Mouse (Mus musculus): ENCODE results near the gene Plac1. TPM values are rescaled to one million over a fixed set of nuclear protein-coding genes. Genes with fewer than 3 reads are reported as not detected.
A peak's percentile ranks its signal among the peaks of the same experiment; 100 is the strongest.

Plac1 gene
- total RNA-seq, 2 experiments from 2014 or later = 1.1 to 1.4 TPM

DNA sequence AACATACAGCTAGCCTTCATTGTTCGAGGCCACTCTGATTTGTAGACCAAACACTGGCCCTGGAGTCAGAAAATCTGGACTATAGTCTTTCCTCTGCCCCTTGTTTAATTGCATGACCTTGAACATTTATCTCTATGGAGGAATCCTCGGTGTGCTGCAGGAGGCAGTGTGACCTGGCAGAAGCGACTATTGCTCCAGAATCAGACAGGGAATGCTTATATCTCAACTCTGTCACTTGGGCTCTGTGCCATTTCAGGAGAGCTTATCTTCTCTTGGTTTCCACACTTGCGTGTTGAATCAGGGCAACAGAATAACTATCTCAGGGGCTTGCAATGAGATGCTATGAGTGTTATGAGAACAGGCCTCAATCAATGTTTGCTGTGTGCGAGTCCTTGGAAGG lies 38.3 kb downstream of the Plac1 start:
- no peak for DNase-seq (ENCODE audit: low spot score in 2 of 2)

DNA sequence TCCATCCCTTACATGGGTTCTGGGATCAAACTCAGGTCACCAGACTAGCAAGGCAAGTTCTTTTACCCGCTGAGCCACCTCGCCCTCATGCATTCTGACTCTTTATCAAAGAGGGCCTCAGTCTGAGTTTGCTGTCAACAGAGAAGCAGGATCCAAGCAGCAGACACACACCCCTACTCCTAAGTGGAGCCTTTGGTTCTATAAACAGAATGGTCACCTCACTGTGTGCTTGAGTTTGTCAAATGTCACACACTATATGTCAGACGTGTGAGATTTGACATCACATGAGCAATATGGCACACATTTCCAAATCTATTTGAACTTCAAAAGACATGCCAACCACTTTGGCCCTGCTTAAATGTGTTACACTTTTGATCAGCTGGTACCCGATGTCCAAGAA lies 42.2 kb downstream of the Plac1 start:
- DNase-seq (ENCODE audit: low spot score in 2 of 2) = no peak

DNA sequence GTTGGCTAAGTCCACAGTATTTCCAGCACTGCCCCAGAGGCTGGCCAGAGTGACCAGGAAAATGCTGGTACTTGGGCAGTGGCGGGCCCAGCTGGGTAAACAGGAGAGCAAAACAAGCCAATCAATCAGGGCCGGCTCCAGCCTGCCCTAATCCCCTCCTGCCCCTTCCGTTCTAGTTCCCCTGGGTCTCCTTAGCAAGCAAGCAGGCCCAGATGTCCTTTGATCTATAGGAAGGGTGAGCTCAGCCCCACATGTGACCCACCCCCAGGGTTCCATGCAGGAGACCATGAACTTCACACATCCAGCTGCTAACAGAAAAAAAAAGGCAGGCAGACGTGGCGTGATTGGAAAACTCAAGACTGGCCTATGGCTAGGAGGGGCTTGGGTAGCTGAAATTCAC lies 43.5 kb downstream of the Plac1 start:
- DNase-seq (ENCODE audit: low spot score in 2 of 2) = no peak

DNA sequence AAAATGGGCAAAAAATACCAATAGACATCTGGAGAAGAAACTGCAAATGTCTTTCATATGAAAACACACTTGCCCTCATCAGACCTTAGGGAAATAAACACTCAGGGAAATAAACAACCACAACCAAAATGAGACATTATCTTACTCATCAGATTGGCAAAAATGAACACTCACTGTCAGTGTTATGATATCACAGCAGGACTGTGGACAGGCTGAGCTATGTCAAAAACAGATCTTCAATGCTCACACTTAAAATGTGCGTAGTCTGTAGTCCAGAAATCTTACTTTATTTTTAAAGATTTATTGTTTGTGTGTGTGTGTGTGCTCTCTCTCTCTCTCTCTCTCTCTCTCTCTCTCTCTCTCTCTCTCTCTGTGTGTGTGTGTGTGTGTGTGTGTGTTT lies 51.2 kb downstream of the Plac1 start:
- no peak for DNase-seq (ENCODE audit: low spot score in 2 of 2)

- DNase-seq (ENCODE audit: low spot score in 2 of 2) = no peak
These were observed 60.1 kb downstream of the Plac1 start for GRCm38 (mm10) chrX:53179801-53180200.

DNA sequence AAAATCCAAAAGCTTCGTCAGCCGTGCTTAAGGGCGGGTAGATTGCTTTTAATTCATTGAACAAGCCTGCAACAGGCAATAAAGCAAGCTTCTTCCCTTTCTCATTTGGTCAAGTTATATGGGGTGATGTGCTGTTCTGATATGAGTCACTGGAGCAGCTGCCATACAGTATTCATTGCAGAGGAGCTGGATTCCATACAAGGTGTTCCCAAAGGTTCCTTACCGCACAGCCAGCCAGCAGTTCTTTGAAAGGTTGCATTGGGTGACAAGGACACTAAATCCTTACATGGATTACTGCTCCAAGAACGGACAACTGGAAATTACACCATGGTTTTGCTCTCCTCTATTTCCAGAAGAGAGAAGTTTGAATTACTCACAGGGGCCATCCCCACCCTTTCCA lies 63.6 kb downstream of the Plac1 start:
- no peak for DNase-seq (ENCODE audit: low spot score in 2 of 2)

- DNase-seq (ENCODE audit: low spot score in 2 of 2) = no peak
These were observed 71.3 kb downstream of the Plac1 start for GRCm38 (mm10) chrX:53168623-53169022.

DNA sequence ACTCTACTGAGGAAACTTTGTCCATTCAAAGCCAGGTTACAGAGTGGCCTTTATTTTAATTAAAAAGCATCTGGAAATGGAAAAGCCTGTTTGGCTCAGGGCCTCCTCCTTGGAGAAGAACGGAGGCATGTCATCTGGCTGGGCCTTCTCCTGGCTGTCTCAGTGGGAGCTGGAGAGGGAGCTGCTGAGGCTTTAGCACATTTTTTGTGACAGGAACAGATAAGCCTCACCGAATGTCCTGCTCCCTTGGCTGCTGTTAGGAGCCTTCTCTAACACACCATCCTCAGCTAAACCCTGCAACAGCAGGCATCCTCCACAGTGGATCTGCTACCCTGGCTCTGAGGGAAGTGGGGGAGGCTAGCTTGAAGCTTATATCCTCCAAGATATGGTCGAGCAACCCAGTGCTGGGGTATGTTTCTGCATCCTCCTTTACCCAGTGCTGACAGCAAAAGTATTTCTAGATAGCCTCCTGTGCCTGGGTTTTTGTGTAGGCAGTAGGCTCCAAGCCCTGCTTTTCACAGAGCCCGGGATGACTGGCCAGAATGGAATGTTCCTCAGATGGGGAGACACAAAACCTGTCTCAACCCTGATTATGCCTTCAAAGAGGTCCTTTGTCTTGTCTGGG lies 72.9 kb downstream of the Plac1 start:
- DNase-seq (ENCODE audit: low spot score in 2 of 2) = peak in 1 of 2 experiments; percentile 24

DNA sequence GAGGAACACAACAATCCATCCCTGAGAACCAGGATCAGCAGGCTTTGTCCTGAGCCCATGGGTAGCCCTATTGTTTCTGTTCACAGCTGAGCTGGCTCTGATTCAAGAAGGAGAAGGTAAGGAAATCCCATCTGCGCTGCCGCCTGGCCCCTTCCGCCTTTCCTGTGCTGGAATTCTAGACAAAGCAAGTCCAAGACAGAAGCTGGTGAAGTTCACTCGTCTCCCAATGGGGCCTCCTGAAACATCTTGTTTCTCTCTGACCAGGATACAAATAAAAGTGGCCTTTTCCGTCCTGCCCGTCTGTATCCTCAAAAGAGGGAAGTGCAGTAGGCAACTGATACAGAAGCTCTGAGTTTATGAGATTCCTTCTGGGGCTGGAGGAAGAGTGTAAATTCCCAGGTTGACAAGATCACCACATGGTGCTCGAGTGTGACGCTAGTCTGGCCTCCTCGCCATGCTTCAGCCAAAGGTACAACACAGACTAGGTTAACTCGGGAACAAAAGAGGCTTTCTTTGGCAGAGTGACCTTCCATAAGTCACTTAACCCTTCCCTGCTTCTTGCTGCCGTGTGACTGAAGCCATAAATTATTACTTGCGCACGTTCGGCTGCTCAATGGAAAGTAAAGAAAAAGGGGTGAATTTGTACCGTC lies 73.5 kb downstream of the Plac1 start:
- peak in 1 of 2 experiments; percentile 7 for DNase-seq (ENCODE audit: low spot score in 2 of 2)

GRCm38 (mm10) chrX:53162589-53162988 lies 77.3 kb downstream of the Plac1 start:
- no peak for DNase-seq (ENCODE audit: low spot score in 2 of 2)

DNA sequence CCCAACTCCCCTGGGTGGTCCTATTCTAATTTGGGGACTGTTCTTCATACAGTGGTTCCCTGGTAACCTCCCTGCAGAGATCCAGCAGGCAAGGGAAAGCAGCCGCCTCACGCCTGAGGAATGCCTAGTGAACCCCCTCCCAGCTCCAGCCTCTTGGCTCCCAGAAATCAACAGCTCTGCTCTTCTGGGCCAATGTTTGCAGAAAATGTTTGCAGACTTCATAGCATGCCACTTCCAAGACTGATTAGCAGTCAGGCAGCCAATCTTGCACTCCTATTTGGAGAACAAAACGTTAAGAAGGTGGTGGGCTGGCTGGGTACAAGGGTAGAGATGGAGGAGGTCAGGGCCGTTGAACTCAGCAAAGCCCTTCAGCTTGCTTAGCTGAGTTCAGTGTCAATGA lies 78.3 kb downstream of the Plac1 start:
- peak in 1 of 2 experiments; percentile 8 for DNase-seq (ENCODE audit: low spot score in 2 of 2)

DNA sequence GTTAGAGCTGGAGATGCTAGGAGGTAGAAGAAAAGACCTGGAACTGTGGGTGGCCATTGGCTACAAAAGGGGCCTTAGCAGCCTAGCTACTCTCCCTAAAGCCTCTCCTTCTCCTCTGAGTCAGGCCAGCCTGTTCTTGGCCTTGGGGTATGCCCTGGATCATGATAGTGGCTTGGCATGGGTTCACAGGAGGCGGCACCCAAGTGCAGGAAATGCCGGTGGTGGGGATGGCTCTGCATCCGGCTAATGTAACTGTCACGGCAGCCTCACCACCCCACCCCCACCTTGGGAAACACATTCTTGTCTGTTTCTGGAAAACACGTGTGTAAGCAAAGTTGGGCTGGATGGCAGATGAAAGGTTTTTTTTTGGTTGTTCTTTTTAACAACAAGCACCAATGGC lies 78.8 kb downstream of the Plac1 start:
- peak in 1 of 2 experiments; percentile 14 for DNase-seq (ENCODE audit: low spot score in 2 of 2)

GRCm38 (mm10) chrX:53148039-53148438 lies 91.9 kb downstream of the Plac1 start:
- DNase-seq (ENCODE audit: low spot score in 2 of 2) = no peak

DNA sequence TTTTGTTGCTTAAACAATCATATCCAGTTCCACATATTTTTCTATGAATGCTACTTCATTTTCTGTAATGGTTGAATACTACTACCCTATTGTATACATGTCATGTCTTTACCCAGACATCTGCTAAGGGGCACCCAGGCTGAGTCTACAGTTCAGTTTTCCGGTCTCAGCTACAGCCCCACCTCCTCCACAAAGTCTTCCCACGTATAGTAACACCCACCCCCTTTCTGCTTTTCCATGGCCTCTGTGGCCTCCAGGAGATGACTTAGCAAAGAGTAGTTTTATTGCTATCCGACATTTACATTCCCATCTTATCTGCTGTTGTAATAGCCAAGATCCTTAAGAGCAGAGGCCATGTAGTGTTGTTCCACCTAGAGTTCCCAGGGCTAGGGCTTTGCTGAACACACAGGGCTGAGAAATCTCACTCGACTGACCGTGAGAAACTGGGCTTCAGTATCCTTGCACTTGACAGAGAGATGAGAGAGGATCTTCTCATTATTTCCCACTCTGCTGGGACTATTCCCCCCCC lies 93.5 kb downstream of the Plac1 start:
- DNase-seq (ENCODE audit: low spot score in 2 of 2) = no peak

DNA sequence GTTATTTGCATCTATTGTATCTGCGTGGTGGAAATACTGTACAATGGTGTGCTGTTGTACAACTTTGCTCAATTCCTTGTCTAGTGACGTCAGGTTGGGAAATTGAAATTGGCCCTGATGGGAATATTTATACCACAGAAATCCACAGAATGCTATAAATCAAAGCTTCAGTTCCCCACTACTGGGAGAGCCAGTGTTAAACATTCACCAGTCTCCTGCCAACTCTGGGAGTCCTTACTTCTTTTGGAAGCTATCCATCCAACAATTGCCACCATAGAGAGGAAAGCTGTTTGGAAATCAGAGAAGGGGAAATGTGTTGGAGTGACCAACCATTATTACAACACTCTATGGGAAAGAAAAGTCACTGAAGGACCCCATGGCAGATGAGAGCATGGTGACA lies 100.3 kb downstream of the Plac1 start:
- no peak for DNase-seq (ENCODE audit: low spot score in 2 of 2)

- peak in 1 of 2 experiments; percentile 46 for DNase-seq (ENCODE audit: low spot score in 2 of 2)
These were observed 102.8 kb downstream of the Plac1 start for GRCm38 (mm10) chrX:53137066-53137465.

GRCm38 (mm10) chrX:53129501-53129900 lies 110.4 kb downstream of the Plac1 start:
- DNase-seq (ENCODE audit: low spot score in 2 of 2) = no peak

- peak in 1 of 2 experiments; percentile 20 for DNase-seq (ENCODE audit: low spot score in 2 of 2)
These were observed 113.3 kb downstream of the Plac1 start for GRCm38 (mm10) chrX:53126492-53127033.

GRCm38 (mm10) chrX:53125838-53126467 lies 114.0 kb downstream of the Plac1 start:
- no peak for DNase-seq (ENCODE audit: low spot score in 2 of 2)

GRCm38 (mm10) chrX:53123562-53123961 lies 116.3 kb downstream of the Plac1 start:
- DNase-seq (ENCODE audit: low spot score in 2 of 2) = no peak

DNA sequence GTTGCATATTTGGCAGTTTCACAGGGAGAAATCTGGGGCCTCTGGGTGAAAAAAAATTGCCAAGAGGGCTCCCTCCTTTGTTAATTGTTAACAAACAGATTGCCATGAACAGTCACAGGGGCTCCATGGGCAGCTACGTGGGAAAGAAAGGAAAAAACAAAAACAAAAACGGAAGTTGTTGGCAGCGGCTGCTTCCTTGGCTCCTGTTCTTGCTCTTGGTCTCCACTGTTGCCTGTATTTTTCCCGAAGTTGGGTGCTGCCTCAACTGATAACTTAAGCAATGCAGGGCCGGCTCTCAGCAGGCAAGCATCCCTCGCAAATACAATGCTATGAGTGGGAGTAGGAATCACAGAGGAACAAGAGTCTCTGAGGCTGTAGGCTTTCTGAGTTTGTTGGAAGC lies 121.3 kb downstream of the Plac1 start:
- DNase-seq (ENCODE audit: low spot score in 2 of 2) = no peak

GRCm38 (mm10) chrX:53118019-53118418 lies 121.9 kb downstream of the Plac1 start:
- no peak for DNase-seq (ENCODE audit: low spot score in 2 of 2)
